Mouse (Mus musculus) testis, adult 2 months (tissue): ENCODE data around the gene Mettl1. TPM values are rescaled to one million over a fixed set of nuclear protein-coding genes. Genes with fewer than 3 reads are reported as not detected.

Source experiments
- H3K27ac ChIP-seq: fragments of 200-500 bp; 2 replicates; pipeline ENCODE4 v1.5.1; 2012; ENCODE audit warnings: low read depth, low read length; ENCODE audit not compliant: control insufficient read depth, insufficient read depth
- H3K27me3 ChIP-seq: fragments of 200-500 bp; 2 replicates; pipeline ENCODE4 v1.6.1; 2012; ENCODE audit warnings: mild to moderate bottlenecking, low read length, moderate library complexity; ENCODE audit not compliant: control insufficient read depth, insufficient read depth
- H3K36me3 ChIP-seq: fragments of 200-500 bp; 2 replicates; pipeline ENCODE4 v1.6.1; 2012; ENCODE audit warnings: mild to moderate bottlenecking, low read length; ENCODE audit not compliant: control insufficient read depth, insufficient read depth
- H3K4me1 ChIP-seq: fragments of 200-500 bp; 2 replicates; pipeline ENCODE4 v1.6.1; 2012; ENCODE audit warnings: low read length; ENCODE audit not compliant: control insufficient read depth, insufficient read depth
- H3K4me3 ChIP-seq: fragments of 200-500 bp; 2 replicates; pipeline ENCODE4 v1.5.1; 2012; ENCODE audit warnings: low read depth, mild to moderate bottlenecking, low read length, moderate library complexity, mixed read lengths; ENCODE audit not compliant: control insufficient read depth
- CTCF ChIP-seq: fragments of 200-500 bp; IDR thresholded peaks from 2 replicates; pipeline ENCODE4 v1.5.1; 2012; ENCODE audit warnings: low read depth, mild to moderate bottlenecking, inconsistent platforms, low read length, moderate library complexity; ENCODE audit not compliant: control insufficient read depth, insufficient read depth, insufficient replicate concordance
- POLR2A ChIP-seq: fragments of 200-500 bp; IDR thresholded peaks from 2 replicates; pipeline ENCODE4 v1.6.1; 2012; ENCODE audit warnings: low read depth, mild to moderate bottlenecking, inconsistent platforms, low read length, moderate library complexity; ENCODE audit not compliant: control insufficient read depth
- polyA plus RNA-seq: library from polyadenylated mRNA; depleted of rRNA; stranded (reverse); fragments of >200 nt; gene quantifications from 2 replicates; pipeline ENCODE4 v1.2.3, GENCODE M21; 2012

Gene Mettl1
- polyA plus RNA-seq, 1 experiment, result 9.4 TPM

GRCm38 (mm10) chr10:127062503-127062902 lies 21.3 kb downstream of the Mettl1 start:
- Histone ChIP-seq H3K27ac (no peak overlapping the region), H3K4me1 (peaks cover 25% of the 10 kb centered on the region), H3K27me3 (no peaks in the 10 kb centered on the region), H3K36me3 (no peaks in the 10 kb centered on the region; the same call in 1 of the 2 replicates), H3K4me3 (no peak overlapping the region)
- TF ChIP-seq POLR2A (no peak), CTCF (no peak)

DNA sequence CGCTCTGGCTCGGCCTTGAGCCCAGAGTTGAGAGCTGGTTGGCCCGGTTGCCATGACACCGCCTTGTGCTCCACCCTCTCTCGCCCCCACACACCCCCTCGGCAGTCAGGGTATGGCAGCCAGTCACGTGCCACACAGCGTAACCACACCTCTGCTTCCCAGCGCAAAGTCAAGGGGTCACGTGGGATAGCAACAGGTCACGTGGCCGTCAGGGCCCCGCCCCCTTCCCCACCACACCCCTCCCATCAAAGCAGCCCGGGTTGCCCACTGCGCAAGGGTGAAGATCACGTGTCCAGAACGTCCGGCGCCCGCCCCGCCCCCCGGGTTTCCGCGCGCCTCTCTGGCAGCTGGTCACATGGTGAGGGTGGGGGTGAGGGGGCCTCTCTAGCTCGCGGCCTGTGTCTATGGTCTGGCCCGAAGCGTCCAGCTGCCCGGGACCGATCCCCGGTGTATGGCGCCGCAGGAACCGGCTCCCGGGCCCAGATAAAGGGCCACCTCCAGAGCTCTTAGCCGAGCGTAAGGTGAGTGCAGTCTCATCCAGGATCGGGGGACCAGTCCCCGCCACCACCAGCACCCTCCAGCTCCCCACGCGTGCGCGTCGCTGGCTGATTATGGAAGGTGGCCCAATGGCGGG lies 22.1 kb downstream of the Mettl1 start, which contains the start of gene Cdk4:
Gene Cdk4, plus strand, starts transcription at position 296 of the 634 bp plus-strand sequence.
- H3K27ac ChIP-seq, result peak within 1 kb of the TSS; percentile 86
- H3K27me3 ChIP-seq, result no peaks in the 10 kb centered on the region
- H3K36me3 ChIP-seq, result no peaks in the 10 kb centered on the region; the same call in 1 of the 2 replicates
- TF ChIP-seq CTCF, result no peak
- TF ChIP-seq POLR2A, result peak; percentile 69
- peak within 1 kb of the TSS; percentile 95 for H3K4me3 ChIP-seq
- H3K4me1 ChIP-seq, result peaks cover 25% of the 10 kb centered on the region

GRCm38 (mm10) chr10:127063913-127064870 lies 23.0 kb downstream of the Mettl1 start:
- TF ChIP-seq POLR2A, result 0 out of 2 replicates have a peak, but pooled peaks have one; percentile 30
- TF ChIP-seq CTCF, result no peak
- H3K4me1 ChIP-seq, result peaks cover 21% of the 10 kb centered on the region
- H3K4me3 ChIP-seq, result peak overlapping the region; percentile 95

GRCm38 (mm10) chr10:127065981-127066380 lies 24.8 kb downstream of the Mettl1 start:
- Histone ChIP-seq H3K36me3 (no peaks in the 10 kb centered on the region; the same call in 1 of the 2 replicates), H3K4me1 (peaks cover 22% of the 10 kb centered on the region), H3K27ac (no peak overlapping the region), H3K4me3 (no peak overlapping the region), H3K27me3 (no peaks in the 10 kb centered on the region)
- TF ChIP-seq POLR2A (no peak), CTCF (no peak)

More at GRCm38 (mm10) chr10:127063913-127064870, 23.0 kb downstream of the Mettl1 start:
- Histone ChIP-seq H3K27ac (peak overlapping the region; percentile 81), H3K27me3 (no peaks in the 10 kb centered on the region), H3K36me3 (no peaks in the 10 kb centered on the region; the same call in 1 of the 2 replicates)

DNA sequence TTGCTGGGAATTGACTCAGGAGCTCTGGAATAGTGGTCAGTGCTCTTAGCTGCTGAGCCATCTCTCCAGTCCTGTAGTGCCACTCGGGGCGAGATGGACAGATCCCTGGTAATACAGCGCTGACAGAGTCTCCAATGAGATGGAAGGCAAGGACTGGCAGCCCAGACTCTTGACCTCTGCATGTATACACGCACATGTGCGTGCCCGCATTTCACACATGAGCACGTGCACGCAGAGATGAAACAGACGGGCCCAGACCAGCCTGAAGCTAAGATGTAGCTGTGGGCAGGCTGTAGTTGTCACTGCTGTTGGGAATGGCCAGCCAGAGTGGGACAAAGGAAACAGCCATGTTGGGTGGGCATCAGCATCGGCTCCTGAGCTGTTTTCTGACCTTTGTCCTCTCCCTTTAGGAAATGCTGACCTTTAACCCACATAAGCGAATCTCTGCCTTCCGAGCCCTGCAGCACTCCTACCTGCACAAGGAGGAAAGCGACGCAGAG lies 25.4 kb downstream of the Mettl1 start:
- H3K36me3 ChIP-seq, result no peaks in the 10 kb centered on the region; the same call in 1 of the 2 replicates
- H3K27me3 ChIP-seq, result no peaks in the 10 kb centered on the region
- H3K4me1 ChIP-seq, result peaks cover 22% of the 10 kb centered on the region
- no peak for TF ChIP-seq CTCF
- TF ChIP-seq POLR2A, result peak; percentile 19; the same call in 1 of the 2 replicates
- no peak overlapping the region for H3K27ac ChIP-seq
- no peak overlapping the region for H3K4me3 ChIP-seq

GRCm38 (mm10) chr10:127068360-127069038 lies 27.3 kb downstream of the Mettl1 start:
- TF ChIP-seq POLR2A (no peak), CTCF (no peak)
- Histone ChIP-seq H3K27me3 (no peaks in the 10 kb centered on the region), H3K27ac (no peak overlapping the region), H3K4me3 (no peak overlapping the region), H3K36me3 (no peaks in the 10 kb centered on the region; the same call in 1 of the 2 replicates), H3K4me1 (peaks cover 20% of the 10 kb centered on the region)
